Mouse (Mus musculus) midbrain, postnatal 0 days (tissue): ENCODE data around the gene Adap2. TPM values are rescaled to one million over a fixed set of nuclear protein-coding genes. Genes with fewer than 3 reads are reported as not detected.

Experiments
- ATAC-seq: fragments of 200-750 bp; cut with Nextera tagmentation; 2 replicates; pipeline ENCODE4 v1.8.0; 2017; ENCODE audit warnings: moderate number of reproducible peaks, mild to moderate bottlenecking, moderate TSS enrichment, moderate library complexity; ENCODE audit not compliant: low FRiP score
- DNase-seq: peaks from one replicate; pipeline ENCODE4 v3.0.0-alpha.2; 2015; ENCODE audit warnings: low spot score
- H3K27ac ChIP-seq: fragments of 300-500 bp; sonication (generic); 2 replicates; pipeline ENCODE4 v1.5.1; 2014; ENCODE audit warnings: low read depth, mild to moderate bottlenecking, low read length, mixed read lengths
- H3K27me3 ChIP-seq: fragments of 300-500 bp; sonication (generic); 2 replicates; pipeline ENCODE4 v1.6.1; 2014; ENCODE audit warnings: low read length, control low read depth, mixed read lengths; ENCODE audit not compliant: insufficient read depth
- H3K36me3 ChIP-seq: fragments of 300-500 bp; sonication (generic); 2 replicates; pipeline ENCODE4 v1.6.1; 2014; ENCODE audit warnings: low read length, control low read depth, mixed read lengths; ENCODE audit not compliant: insufficient read depth
- H3K4me1 ChIP-seq: fragments of 300-500 bp; sonication (generic); 2 replicates; pipeline ENCODE4 v1.6.1; 2014; ENCODE audit warnings: mild to moderate bottlenecking, control low read depth, antibody characterized with exemption, low read length, mixed read lengths; ENCODE audit not compliant: insufficient read depth
- H3K4me2 ChIP-seq: fragments of 300-500 bp; sonication (generic); 2 replicates; pipeline ENCODE4 v1.6.1; 2014; ENCODE audit warnings: low read depth, mild to moderate bottlenecking, low read length, mixed read lengths; ENCODE audit not compliant: poor library complexity, severe bottlenecking
- H3K4me3 ChIP-seq: fragments of 300-500 bp; sonication (generic); 2 replicates; pipeline ENCODE4 v1.5.1; 2014; ENCODE audit warnings: low read depth, mild to moderate bottlenecking, low read length, moderate library complexity
- H3K9ac ChIP-seq: fragments of 300-500 bp; sonication (generic); replicated peaks from 2 replicates; pipeline ENCODE4 v1.6.1; 2014; ENCODE audit warnings: mild to moderate bottlenecking, low read length, moderate library complexity, mixed read lengths; ENCODE audit not compliant: poor library complexity, severe bottlenecking
- H3K9me3 ChIP-seq: fragments of 300-500 bp; sonication (generic); 2 replicates; pipeline ENCODE4 v1.6.1; 2016; ENCODE audit warnings: low read length, control low read depth
- CTCF ChIP-seq: IDR thresholded peaks from 2 replicates; pipeline ENCODE4 v1.5.1; 2016; ENCODE audit warnings: antibody characterized with exemption, mild to moderate bottlenecking
- WGBS: fragments of 180-500 bp; shearing (Covaris S2); extraction: QIAGEN DNeasy Blood & Tissue Kit; methylation state at CpG from one replicate; pipeline ENCODE4 v1.1.7; 2014; 5-methylcytosine and 5-hydroxymethylcytosine counted together
- polyA plus RNA-seq: library from polyadenylated mRNA; unstranded; fragments of >200 nt; fragmentation: Nextera tagmentation; extraction: Ambion mirVana; gene quantifications from 2 replicates; pipeline ENCODE4 v1.2.1, GENCODE M21; 2015
- total RNA-seq: library from RNA; depleted of rRNA; stranded (reverse); fragments of >200 nt; gene quantifications from 2 replicates; pipeline ENCODE4 v1.2.3, GENCODE M21; 2014

Gene Adap2
- total and polyA plus RNA-seq, 2 experiments from 2014 or later, result 4.0 to 11.2 TPM

DNA sequence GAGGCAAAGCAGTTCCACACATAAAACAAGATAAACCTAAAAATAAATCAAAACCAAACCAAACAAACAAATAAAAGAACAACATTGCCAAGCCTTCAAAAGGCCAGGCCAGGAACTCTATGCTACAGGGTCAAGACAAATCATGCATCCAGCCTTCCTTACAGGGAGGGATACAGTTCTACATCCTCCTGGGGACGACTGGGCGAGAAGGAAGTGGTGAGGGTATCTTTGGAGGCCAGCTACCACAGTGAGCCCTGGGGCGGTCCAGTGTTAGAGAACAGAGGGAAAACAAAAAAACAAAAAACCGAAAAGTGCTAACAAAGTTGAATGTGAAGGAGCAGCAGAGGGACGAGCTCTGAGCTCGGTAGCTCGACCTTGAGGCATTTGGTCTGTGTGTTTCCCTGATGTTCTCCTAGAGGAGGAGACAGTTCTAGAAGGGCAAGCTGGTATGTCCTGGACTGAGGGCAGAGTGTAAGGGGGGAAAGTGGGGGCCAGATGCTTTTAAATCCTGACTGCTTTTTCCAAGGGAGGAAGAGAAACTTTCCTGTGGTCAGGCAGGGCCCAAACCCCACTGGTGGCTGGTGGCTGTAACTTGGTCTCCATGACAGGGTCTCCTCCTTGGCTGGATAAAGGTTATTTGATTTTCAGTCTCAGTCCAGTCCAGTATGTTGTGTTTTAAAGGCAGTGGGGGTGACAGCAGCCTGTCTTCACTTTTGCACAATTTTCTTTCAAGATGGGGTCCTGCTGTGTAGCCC, 9.6 kb downstream of the Adap2 start:
- Histone ChIP-seq H3K36me3 (no peaks in the 10 kb centered on the region), H3K27ac (no peak overlapping the region), H3K27me3 (no peaks in the 10 kb centered on the region), H3K9ac (no peak overlapping the region), H3K4me2 (no peak overlapping the region), H3K4me3 (no peak overlapping the region), H3K9me3 (no peaks in the 10 kb centered on the region), H3K4me1 (no peaks in the 10 kb centered on the region)
- DNase-seq (no peak), ATAC-seq (no peak)
- TF ChIP-seq CTCF, result no peak
- 79% methylated on average over 7 of the region's 7 CpGs for whole genome bisulfite sequencing

DNA sequence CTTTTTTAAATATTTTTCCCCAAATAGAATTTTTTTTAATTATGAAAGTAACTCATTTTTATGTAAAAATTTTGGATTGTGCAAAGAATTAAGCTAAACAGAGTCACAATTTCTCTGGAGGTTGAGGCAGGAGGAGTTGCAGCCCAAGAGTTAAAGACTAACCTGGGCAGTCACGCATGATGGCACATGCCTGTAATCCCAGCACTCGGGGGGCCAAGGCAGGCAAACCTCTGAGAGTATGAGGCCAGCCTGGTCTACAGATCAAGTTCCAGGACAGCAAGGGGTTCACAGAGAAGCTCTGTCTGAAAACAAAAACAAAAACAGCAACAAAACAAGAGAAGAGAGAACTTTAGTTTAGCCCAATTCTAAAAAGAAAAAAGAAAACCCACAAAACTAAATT, 10.3 kb downstream of the Adap2 start:
- 41% methylated on average over 2 of the region's 2 CpGs for WGBS
- Histone ChIP-seq H3K9me3 (no peaks in the 10 kb centered on the region), H3K4me1 (no peaks in the 10 kb centered on the region), H3K27me3 (no peaks in the 10 kb centered on the region), H3K4me2 (no peak overlapping the region), H3K9ac (no peak overlapping the region), H3K36me3 (no peaks in the 10 kb centered on the region), H3K27ac (no peak overlapping the region), H3K4me3 (no peak overlapping the region)
- DNase-seq (no peak), ATAC-seq (no peak)
- no peak for TF ChIP-seq CTCF

DNA sequence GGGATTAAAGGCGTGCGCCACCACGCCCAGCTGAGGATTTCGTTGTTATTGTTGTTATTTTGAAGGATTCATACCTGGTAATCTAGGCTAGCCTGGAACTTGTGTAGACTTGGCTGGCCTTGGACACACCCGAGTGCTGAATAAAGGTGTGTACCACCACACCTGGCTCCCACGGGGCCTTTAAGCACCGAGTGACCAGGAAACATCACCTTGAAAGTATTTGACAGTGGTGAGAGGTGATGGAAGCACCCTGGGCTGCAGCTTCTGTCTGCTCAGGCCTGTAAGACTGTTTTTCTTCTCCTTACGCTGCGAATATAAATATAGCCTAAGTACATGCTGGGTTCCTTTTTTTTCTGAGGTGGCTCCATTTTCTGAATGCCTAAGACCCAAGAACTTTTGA, 14.2 kb downstream of the Adap2 start:
- ATAC-seq, result no peak
- Histone ChIP-seq H3K27me3 (no peaks in the 10 kb centered on the region), H3K9ac (no peak overlapping the region), H3K9me3 (no peaks in the 10 kb centered on the region), H3K27ac (no peak overlapping the region), H3K36me3 (no peaks in the 10 kb centered on the region), H3K4me3 (no peak overlapping the region), H3K4me2 (no peak overlapping the region), H3K4me1 (no peaks in the 10 kb centered on the region)
- WGBS, result 91% methylated on average over 9 of the region's 9 CpGs
- TF ChIP-seq CTCF, result no peak
- no peak for DNase-seq

DNA sequence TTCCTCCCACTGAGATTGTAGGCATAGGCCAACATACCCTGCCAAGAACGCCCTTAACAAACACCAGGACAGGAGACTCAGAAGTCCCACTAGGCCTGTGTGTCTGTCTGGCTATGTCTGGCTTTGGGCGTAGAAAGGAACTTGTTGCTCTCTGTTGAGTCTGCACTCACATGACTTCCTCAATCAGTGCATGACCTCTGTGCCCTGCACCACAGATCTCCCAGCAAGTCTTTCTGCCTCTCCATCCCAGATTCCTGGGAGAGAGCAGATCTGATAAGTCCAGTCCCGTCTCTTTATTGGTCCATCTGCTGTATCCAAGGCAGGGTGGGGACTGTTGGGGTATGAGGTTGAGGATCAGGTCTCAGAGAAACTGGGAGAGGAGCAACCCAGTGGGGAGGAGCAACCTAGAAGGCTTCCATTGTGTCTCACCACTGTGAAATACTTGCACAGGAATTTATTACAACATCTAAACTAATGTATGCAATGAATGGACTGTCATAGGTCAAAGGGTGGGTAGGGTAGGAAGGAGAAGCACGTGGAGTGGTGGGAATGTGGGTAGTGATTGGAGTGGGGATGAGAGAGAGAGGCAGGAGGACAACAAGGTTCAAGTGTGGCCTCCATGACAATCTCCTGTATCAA, 14.8 kb downstream of the Adap2 start:
- no peak overlapping the region for H3K4me3 ChIP-seq
- no peaks in the 10 kb centered on the region for H3K4me1 ChIP-seq
- no peak overlapping the region for H3K4me2 ChIP-seq
- WGBS, result 84% methylated on average over 4 of the region's 4 CpGs
- H3K27me3 ChIP-seq, result no peaks in the 10 kb centered on the region
- no peak overlapping the region for H3K9ac ChIP-seq
- DNase-seq (no peak), ATAC-seq (no peak)
- H3K9me3 ChIP-seq, result no peaks in the 10 kb centered on the region
- no peak overlapping the region for H3K27ac ChIP-seq
- no peak for TF ChIP-seq CTCF
- no peaks in the 10 kb centered on the region for H3K36me3 ChIP-seq

DNA sequence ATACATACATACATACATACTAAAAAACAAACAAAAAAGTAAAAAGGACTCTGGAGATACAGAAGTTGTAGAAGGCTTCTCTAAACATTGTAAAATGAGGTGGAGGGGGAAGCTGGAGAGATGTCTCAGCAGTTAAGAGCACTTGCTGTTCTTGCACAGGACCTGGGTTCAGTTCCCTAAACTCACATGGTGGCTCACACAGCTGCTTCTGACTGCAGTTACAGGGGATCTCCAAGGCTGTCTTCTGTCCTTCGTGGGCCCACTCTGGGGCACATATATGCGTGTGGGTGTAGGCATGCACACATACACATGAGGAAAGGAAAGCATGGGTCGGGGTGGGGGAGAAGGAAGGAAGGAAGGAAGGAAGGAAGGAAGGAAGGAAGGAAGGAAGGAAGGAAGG, 15.7 kb downstream of the Adap2 start:
- no peak for TF ChIP-seq CTCF
- no peaks in the 10 kb centered on the region for H3K9me3 ChIP-seq
- ATAC-seq (no peak), DNase-seq (no peak)
- H3K36me3 ChIP-seq, result no peaks in the 10 kb centered on the region
- H3K4me3 ChIP-seq, result no peak overlapping the region
- H3K4me1 ChIP-seq, result no peaks in the 10 kb centered on the region
- H3K9ac ChIP-seq, result no peak overlapping the region
- no peaks in the 10 kb centered on the region for H3K27me3 ChIP-seq
- H3K4me2 ChIP-seq, result no peak overlapping the region
- WGBS, result 75% methylated on average over 3 of the region's 3 CpGs
- H3K27ac ChIP-seq, result no peak overlapping the region

DNA sequence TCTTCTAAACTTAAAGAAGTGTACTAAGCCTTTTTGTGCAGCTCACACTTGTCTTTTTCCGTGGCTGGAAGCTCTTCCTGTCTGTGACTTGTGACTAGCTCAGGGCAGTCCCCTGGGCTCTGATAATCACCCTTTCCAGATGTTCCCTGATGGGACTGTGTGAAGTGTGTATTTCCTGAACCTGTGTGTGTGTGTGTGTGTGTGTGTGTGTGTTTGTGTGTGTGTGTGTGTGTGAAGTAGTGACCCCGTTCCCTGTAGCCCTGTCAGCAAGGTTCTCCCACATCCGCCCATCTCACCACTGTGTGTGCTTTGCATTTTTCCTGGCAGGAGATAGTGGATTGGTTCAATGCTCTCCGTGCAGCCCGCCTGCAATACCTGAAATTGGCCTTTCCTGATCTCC, 16.4 kb downstream of the Adap2 start:
- TF ChIP-seq CTCF, result no peak
- H3K27me3 ChIP-seq, result no peaks in the 10 kb centered on the region
- 75% methylated on average over 5 of the region's 5 CpGs for WGBS
- no peaks in the 10 kb centered on the region for H3K4me1 ChIP-seq
- no peak overlapping the region for H3K27ac ChIP-seq
- H3K9me3 ChIP-seq, result no peaks in the 10 kb centered on the region
- H3K36me3 ChIP-seq, result no peaks in the 10 kb centered on the region
- no peak overlapping the region for H3K4me3 ChIP-seq
- DNase-seq (no peak), ATAC-seq (no peak)
- H3K4me2 ChIP-seq, result no peak overlapping the region
- no peak overlapping the region for H3K9ac ChIP-seq
